Mouse (Mus musculus) left cerebral cortex, adult 8-10 months (tissue): ENCODE results near the gene Smtn. TPM values are rescaled to one million over a fixed set of nuclear protein-coding genes. Genes with fewer than 3 reads are reported as not detected.

Experiments
- DNase-seq, 2 experiments: peaks; one replicate each; pipeline ENCODE4 v3.0.0; 2022; ENCODE audit warnings: low spot score in 2 of 2
- total RNA-seq, 4 experiments: library from RNA; stranded (reverse); gene quantifications; 2 replicates each; pipeline ENCODE4 v1.2.4; 2022

The Smtn gene
- 10 to 100 TPM in 1 of 4 experiments, 1 to 10 TPM in 3; 5.2 to 11.0 (median 7.2) TPM for total RNA-seq

DNA sequence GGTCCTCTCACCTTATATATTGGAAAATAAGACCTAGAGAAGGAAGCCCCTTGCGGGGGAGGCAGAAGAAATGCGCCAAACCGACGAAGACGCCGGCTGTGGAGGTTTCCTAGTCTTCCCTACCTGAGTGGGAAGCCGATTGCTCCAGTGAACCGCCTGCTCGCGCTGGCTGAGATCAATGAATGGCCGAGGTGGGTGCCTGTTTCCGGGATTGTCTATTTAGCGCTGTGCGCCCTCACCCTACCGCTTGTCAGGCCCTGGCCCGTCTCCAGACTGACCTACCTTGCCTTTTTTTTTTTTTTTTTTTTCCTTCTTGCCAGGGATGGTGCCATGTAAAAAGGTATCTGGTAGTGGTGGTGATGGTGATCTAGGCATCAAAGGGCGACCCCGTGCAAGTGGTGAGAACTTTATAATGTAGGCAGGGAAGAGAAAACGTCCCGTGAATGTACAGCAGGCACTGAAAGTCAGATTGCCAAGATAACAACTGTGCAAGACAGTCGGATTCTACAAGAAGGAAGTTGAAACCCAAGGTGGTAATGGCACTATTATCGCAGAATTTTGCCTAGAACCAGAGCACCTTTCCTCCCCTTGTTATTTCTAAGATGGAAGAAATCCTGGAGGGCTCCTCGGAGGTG, at the start of gene Smtn:
Gene Smtn (minus strand): TSS at position 162 of the 635 bp plus-strand sequence.
- no peak for DNase-seq

DNA sequence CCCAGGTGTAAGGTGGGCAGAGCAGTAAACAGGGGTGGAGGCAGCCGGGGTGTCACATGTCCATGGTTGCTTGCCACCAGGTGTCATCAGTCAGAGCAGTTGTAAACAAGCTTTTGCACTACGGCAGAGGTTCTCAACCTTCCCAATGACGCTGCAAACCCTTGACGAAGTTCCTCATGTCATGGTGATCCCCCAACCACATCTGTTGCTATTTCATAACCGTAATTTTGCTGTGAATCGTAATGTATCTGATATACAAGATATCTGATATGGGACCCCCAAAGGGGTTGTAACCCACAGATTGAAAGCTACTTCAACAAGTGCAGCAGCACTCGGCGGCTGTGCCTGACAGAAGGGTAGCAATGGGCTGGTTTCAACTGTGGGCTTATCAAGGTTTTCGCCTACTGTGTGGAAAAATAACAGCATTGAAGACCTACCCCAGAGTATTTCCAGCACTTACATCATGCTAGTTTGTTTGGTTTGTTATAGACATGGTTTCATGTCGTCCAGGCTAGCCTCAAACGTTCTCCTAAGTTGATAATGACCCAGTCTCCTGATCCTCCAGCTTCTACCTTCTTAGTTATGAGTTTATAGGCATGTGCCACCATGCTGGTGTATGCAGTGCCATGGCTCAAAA, 47.7 kb upstream of the Smtn start:
- DNase-seq, result no peak

DNA sequence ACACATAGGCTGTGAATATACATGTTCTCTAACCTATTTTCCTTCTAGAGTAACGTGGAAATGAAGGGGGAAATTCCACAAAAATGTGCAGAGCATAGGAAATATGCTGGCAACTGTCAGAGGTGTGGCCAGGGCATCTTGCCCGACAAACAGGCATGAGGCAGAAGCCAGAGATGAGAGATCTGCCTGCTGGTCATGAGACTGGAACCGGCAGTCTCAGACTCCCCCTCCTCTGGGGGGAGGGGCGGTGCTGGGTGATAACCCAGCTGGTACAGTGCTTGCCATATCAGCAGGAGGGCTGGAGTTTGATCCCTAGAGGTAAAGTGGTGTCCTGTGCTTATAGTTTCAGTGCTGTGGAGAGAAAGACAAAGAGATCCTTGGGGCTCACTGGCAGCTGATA, 46.9 kb upstream of the Smtn start:
- no peak for DNase-seq

DNA sequence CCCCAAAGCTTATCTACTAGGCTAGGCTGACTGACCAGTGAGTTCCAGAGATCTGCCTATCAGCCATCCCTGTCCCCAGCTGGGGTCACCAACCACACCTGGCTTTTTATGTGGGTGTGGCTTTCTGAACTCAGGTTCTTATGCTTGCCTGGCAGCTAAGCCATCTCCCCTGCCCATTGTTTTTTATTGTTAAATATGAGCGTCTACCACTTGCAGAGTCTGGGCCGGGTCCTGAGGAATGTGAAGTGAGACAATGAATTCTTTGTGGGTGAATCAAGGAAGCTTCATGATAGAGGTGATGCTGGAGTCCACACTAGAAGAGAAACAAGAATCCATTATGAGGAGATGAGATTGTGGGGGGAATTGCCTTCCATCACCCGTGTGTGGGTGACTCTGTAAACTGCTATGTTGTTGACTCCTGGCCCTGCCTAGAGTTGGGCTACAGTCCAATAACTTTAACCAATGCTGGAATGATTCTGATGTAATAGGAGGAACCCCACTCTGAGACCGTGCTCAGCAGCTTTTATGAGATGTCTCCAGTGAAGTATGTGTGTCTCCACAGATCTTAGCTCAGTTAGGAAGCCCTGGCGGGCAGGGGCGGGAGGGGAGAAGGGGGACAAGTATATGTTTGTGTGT, 45.7 kb upstream of the Smtn start:
- no peak for DNase-seq

DNA sequence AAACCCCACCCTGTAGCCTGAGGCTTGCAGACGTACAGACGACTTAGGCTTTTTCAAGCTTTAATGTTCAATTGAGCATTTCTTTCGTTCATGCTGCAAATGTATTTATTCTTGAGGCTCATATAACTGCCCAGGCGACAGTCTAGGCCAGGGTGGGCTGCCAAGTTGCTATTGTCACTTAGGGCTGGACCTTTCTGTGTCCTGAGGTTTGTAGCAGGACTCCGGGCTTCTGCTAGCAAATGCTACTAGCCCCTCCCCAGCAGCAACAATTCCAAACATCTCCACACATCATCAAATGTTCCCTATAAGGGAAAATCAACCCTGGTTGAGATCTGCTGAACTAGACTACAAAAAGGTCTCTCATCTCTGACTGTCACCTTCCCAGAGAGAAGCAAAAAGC, 42.7 kb upstream of the Smtn start:
- DNase-seq, result no peak

DNA sequence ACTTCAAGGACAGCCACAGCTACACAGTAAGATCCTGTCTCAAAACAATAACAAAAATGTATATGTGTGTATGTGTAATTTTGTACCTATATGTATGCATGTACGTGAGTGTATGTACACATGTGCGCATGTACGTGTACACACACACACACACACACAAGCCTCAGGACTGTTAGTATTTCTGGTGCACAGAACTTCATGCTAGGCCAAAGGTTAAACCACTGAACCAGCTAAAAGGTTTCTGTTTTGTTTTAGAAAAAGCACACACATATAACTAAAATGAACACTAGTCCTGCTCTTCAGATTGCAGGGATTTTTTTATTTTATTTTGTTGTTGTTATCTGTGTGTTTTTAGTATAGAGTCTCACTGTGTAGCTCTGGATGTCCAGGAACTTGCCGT, 41.5 kb upstream of the Smtn start:
- no peak for DNase-seq

DNA sequence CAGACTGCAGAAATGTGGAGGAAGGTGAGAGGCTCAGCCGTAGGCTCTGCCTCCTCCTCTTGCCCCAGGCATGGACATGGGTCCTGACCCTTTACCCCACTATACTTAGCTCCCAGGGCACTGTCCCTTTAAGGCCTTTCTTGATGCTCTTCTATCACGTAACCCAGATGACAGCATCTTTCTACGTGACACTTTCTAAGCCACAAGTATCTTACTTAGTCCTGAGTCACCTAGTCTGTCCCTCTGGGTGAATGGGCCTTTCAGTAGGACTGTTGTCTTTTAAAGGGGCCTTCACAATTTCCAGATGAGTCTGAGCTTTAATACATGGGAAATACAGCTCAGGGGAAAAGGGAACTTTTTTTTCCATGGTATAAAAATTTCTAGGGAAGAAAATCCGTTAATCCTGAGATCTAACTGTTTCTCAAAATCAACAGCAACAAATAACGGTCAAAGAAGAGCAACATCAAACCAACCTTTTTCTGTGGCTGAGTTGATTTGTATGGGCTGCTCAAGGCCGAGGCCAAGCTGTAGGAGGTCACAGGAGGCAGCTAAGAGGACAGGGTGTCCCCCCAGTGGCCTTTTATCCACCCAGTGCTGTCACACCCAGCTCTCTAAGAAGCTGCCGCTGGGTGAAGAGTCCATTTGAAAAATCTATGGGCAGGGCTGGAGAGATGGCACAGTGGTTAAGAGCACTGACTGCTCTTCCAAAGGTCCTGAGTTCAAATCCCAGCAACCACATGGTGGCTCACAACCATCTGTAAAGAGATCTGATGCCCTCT, 40.1 kb upstream of the Smtn start:
- DNase-seq, result no peak

DNA sequence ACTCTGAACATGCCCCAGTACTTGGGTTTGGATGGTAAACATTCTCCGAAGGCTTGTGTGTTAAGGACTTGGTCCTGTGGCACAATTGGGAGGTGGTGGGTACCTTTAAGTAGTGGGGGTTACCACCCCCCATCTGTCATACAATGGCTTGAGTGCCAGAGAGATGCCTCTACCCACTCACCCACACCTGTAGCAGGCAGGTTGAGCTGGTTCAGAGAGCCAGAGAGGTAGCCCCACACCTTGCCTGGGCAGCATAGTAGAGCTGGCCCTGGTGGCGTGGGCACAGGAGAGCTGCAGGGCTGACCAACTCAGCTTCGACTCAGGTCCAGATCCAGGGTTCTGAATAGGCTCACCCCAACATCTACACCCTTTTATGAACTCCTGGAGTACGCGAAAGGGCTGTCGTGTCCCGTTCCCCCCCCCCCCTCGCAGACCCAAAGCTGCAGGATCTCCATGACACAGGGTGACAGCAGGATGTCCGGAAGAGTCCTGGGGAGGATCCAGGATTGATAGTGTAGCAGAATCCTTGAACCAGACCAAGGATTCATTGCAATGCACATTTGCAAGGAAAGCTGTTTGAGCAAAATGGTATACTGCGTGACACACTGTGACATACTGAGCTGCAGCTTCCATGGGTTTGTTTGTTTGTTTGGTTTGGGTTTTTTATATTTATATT, 37.8 kb upstream of the Smtn start:
- no peak for DNase-seq

DNA sequence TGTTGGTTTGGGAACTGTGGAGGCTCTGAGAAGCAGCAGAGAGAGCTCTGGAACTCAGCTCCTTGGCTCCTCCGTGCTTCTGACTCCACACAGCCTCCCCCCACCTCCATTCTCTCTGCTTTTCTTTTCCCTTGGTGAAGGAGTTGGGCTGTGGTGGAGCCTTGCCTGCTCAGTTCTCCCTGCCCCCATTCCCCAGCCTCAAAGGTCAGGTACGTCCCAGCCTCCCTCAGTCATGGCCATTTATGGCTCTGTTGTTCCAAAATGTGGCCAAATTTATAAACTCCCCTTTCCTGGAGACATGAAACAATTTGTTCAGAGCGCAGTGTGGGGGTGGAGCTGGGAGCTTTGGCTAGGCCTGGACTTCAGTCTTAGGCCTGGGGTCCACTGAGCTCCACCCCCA, 34.8 kb upstream of the Smtn start:
- DNase-seq, result no peak

DNA sequence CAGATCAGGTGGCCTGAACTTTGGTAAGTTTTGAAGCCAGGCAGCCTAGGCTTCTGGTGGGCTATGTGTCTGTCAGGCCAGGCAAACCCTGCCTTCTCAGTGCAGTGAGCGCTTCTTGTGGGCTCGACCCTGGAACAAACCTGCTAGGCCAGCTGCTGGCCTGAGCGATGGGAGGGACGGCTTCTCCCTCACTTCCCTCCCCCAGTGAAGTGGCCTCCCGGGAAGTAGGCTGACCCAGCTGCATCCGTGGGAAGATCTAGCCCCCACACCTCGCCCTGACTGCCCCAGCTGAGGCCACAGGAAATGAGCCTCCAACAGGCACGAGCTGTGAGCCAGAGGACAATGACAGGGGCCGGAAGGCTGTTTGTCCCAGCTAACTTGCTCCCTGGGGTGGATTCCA, 32.7 kb upstream of the Smtn start:
- no peak for DNase-seq

DNA sequence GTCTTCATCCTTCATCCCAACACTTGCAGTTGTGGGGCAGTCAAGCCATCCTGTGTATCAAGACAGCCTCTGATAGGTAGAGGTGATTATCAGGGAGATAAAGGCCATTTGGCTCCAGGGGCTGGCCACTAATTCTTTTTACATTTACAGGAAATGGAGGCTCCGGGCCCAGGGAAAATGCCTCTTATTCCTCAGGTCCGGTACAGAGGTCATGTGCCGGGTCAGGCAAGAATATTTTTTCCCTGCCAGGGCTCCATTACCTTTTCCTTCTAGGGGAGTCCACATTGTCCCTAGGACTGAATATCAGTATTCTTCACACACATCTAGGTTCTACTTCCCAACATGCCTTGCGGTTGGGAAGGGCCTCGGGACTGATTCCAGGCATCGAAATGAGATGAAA, 31.8 kb upstream of the Smtn start:
- DNase-seq, result no peak

DNA sequence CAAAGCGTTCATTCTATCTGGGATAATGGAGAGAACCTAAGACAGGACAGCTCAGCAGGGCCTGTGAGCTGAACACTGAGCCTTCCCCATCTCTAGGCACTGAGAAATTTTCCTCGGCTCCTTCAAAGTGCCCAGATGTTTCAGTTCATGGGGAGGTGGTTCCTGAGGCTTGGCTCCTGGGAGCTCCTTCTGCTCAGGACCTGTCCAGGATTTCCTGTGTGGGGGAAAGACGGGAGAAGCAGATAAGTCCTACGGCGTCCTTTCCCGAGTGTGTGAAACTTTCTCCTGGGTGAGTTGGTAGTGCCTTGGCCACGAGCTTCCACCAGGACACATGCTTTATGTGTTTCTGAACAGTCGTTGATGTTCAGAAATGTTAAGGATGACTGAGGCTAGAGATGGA, 29.9 kb upstream of the Smtn start:
- no peak for DNase-seq

DNA sequence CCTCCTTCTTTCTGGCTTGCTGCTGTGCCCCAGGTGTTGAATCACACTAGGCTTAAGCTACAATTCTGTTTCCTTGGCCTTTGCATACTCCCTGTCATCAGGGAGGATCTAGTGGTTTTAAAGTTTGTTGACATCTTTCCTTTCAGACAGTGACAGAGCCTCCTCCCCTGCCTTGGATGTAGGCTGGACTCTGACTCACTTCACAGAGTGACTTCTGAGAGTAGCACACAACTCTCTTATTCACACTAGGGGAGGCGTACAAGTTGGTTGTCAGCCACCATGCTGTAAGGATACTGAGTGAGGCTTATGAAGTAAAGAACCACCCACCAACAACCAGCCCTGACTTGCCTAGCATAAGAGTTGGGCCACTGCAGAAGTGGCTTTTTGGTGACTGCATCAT, 27.5 kb upstream of the Smtn start:
- DNase-seq, result no peak

DNA sequence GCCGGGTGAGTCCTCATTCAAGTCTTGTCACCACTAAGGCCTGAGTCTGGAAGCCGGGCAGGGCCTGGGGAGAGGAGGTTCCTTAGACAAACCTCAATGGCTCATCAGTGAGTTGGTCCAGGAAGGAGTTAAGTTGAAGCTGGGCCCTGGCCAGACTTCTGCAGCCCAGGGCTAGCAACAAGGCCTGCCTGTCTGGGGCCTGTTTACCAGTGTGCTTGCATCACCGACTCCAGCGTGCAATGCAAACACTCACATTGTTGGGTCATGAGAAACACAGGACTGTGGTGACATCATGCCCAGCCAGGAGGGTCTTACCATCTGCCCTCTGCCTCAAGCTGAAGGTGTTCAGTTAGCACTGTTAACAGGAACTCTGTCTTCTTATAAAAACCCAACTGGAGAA, 25.6 kb upstream of the Smtn start:
- no peak for DNase-seq

DNA sequence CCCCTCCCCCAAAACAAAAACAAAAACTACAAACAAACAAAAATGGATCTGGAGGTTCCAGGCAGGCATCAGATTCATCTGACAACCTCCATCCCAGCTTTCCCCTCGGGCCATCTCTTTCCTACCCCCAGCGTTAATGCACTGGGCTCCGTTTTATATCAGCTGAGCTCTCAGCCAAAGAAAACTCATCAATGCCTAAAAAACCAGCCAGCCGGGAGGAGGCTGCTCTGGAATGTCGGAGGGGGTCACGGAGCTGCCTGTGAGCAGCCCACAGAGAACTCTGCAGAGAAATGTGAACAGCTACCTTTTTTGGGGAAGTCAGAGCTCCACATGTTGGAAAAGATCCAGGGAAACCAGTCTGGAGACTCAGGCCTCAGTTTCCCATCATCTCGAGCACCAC, 24.0 kb upstream of the Smtn start:
- DNase-seq, result no peak

DNA sequence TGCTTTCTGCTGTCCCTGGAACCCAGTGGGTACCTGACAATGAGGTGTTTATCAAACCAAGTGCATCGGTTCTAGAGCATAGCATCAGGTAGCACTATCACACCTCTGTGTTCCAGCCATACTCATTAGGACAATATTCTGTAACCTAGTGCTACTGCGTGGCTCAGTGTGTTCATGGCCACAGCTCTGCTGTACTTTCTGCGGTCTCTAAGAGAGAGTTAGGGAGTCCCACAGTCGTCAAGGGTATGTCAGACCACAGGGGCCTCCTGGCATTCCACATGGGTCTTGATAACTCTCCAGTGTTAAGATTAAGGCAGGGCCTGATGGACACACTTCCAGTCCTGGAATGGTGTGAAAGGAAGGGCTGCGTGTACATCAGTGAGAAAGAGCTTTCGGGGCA, 23.4 kb upstream of the Smtn start:
- DNase-seq, result no peak

DNA sequence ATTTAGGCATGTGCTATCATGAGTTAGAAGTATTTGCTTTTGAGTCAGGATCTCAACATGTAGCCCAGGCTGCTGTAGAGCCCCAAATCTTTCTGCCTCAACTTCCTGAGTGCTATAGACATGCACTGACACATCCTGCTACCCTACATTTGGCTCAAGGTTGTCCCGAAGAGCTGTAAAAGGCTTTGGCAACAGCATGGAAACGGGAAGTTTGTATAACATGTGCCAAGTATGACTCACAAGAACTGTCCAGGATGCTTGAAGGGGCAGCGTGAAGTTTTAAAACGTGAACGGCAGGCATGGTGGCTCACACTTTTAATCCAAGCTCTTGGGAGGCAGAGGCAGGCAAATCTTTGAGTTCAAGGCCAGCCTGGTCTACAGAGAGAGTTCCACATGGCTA, 19.8 kb upstream of the Smtn start:
- no peak for DNase-seq

DNA sequence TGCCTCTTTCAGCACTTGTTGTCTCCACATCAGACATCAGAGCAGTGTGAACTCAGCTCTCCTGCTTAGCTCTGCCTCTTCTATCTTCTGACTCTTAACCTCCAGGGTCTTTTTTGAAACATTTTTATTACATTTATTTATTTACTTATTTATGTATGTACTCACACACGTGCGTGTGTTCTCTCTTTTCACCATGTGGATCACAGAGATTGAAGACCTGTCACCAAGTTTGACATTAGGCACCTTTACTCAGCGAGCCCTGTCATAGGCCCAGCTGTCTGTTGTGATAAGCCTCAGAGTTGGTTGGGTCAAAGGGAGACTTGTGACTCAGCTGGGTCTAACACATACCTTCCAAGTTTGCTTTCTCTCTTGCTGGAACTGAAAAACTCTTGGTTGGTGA, 17.4 kb upstream of the Smtn start:
- no peak for DNase-seq

DNA sequence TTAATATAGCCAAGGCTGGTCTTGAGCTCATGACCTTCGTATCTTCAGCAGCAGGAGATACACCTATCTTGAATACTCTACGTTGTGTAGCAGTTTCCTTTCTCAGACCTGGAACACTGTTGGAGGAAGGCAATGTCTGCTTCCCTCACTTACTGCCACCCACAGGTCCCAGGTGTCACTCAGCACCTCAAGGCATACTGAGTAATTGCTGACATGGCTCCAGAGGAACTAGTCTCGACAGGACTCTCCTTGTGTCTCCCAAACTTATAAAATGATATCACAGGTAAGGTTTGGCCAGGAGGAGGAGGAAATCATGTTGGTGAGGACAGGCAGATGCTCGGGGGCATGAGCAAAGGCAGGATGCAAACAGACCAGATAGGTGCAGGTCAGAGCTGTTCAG, 14.6 kb upstream of the Smtn start:
- DNase-seq, result no peak

DNA sequence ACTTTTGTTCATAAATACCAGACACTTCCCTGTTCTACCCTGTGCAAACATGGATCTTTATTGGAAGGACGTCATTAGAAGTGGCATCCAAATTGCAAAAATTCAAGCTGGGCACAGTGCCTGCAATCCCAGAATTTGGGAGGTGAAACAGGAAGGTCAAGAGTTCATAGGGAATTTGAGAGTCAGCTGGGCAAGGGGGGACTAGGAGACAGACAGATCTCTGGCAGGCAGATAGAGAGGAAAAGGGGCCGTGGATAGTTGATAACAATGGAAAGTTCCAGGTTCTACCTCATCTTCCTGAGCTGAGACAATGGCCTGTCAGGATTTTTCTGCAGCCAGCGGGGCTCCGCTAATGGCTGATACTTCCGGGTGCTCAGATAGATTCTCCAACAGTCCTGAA, 9.4 kb upstream of the Smtn start:
- no peak for DNase-seq

DNA sequence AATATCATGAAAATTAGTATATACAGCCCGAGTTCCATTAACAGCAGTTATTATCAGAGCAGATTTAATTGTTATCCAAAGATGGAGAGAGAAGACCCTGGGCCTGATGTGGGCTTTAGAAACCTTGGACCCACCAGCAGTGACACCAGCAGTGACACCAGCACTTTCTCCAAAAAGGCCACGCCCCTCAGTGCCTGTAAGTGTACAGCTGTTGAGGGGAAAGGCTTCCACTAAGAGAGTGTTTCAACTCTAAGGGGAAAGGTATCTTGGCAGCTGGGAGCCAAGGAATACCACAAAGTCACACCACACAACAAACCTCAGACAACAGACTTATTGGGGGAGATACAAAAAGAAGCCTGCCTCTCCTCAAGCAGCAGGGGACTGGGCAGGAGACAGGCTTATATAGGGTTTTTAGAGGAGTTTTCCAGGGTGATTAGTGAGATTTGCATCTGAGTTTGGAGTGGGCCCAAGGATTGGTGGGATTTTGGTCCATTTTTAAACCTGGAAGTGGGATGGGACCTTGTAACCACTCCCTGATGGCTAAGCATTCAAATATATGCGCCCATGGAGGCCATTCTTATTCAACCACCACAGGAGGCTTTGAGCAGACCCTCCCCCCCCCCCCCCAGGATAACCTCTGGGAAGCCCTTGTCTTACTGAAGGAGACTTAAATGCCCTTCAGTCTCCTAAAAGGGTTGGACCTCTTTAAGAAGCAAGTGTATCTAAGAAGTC, 8.3 kb upstream of the Smtn start:
- DNase-seq, result no peak
